Mouse (Mus musculus) adrenal gland, adult 10 weeks (tissue): ENCODE results near the gene Olfr23. TPM values are rescaled to one million over a fixed set of nuclear protein-coding genes. Genes with fewer than 3 reads are reported as not detected.

Experiments used
- polyA plus RNA-seq: library from polyadenylated mRNA; stranded (reverse); fragments of 350-450 nt; fragmentation: Illumina TruSeq; extraction: RNeasy Lipid Tissue Mini Kit (QIAGEN cat#74804); gene quantifications from one replicate; pipeline ENCODE4 v1.2.3, GENCODE M21; 2014; ENCODE audit warnings: low read depth, low replicate concordance

The Olfr23 gene
- polyA plus RNA-seq = not detected

DNA sequence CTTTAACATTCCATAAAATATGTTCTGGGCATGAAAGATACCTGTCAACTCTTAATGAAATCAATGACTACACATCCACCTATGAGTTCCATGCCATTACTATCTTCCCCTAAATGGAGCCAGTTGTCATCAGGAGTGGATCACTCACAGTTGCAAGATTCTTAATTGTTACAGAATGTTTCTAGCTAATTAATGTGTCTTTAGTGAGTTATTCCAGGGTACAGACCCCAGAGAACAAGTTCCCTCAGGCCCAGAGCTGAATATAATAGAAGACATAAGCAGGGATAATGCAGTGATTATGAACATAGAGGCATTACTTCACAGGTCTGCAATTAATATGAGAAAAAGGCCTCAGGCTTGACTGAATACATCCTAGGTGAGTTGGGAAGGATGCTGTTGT, at the start of gene Olfr23:
Gene Olfr23 (plus strand): TSS at position 301 of the 400 bp plus-strand sequence.

DNA sequence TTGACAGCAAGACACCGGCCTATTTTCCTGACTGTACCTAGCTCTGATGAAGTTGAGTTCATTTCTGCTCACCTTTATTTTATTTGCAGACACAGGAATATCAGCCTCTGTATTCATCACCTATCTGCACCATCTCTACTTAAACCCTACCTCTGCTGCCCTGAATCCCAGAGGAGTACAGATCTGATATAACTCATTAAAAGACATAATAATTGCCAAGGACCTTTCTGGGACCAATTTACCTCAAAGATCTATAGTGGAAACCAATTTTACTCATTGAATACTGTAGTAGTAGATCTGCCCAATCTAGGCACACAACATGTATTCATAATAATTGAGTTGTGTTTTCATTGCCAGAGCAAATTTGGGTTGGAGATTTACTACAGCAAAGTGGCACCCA, 45.8 kb upstream of the Olfr23 start, which contains the start of gene Olfr394:
Gene Olfr394 (minus strand): TSS at position 101 of the 400 bp plus-strand sequence.

DNA sequence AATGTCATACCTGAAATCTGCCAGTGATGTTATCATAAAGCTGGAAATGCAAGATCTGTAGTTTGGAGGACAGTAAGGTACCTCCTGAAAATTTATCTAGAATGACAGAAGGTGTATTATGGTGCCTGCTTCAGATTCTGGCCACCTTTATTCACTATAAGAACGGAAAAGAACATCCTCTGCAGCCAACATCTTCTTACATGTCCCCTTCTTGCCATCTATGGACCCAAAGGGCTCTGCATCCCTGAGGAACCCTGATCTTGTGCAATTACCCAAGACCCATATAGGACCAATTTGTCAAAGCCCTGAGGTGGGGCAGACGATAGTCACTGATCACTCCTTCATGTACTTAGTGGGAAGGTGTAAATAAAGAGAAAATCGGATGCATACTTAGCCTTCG, 27.3 kb upstream of the Olfr23 start, which contains the start of gene Olfr395:
Gene Olfr395 (minus strand): TSS at position 101 of the 400 bp plus-strand sequence.

DNA sequence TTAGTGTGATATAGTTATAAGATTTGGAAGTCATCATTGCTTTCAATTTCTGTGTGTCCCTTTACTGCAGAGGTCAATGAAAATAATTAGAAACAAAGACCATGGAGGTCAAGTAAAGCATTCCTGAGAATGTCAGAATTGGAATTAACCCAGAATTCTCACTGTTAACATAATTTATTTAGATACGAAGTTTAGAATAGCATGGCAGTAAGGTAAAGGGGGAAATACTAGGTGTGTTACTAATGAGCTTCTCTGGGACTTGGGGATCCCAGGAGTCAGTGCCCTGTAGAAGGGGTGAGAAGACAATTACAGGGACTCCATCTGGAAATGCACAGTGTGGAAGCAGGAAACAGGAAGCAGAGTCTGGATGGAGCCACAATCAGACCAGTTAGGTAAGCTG, 24.0 kb downstream of the Olfr23 start, which contains the start of gene Olfr397:
Gene Olfr397 (plus strand): TSS at position 301 of the 400 bp plus-strand sequence.

DNA sequence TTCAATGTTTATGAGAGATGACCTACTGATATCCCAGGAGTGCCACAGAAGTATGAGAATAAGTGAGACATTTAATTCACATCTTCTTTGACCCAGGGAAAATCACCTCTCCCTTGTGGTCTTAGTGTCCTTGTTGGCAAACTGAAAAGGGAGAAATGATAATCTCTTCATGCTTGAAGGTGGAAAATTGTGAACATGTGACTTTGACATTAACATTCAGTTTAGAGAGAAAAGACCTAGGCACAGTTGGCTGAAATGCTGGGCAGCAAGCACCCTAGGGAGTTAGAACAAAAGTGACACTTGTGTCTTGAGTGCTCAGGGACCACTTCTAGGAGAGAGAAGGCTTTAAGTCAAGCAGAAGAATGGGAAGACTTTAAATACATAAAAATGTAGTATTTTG, 53.8 kb downstream of the Olfr23 start, which contains the start of gene Olfr398:
Gene Olfr398 (minus strand): TSS at position 101 of the 400 bp plus-strand sequence.

Other genes with a start within 250 kb of the Olfr23 start
- gene Zfp735, start 247.9 kb upstream of the Olfr23 start, polyA plus RNA-seq = not detected
- gene Olfr389, start 156.0 kb upstream of the Olfr23 start, polyA plus RNA-seq = not detected
- not detected for gene Olfr390, start 153.7 kb upstream of the Olfr23 start, polyA plus RNA-seq
- gene Olfr391-ps, start 133.6 kb upstream of the Olfr23 start, polyA plus RNA-seq = not detected
- gene Olfr392, start 119.6 kb upstream of the Olfr23 start, polyA plus RNA-seq = not detected
- not detected for gene Olfr393, start 85.2 kb upstream of the Olfr23 start, polyA plus RNA-seq
- not detected for gene Olfr394, start 45.9 kb upstream of the Olfr23 start, polyA plus RNA-seq
- gene Olfr395, start 27.4 kb upstream of the Olfr23 start, polyA plus RNA-seq = not detected
- not detected for gene Olfr397, start 24.1 kb downstream of the Olfr23 start, polyA plus RNA-seq
- gene Olfr398, start 53.7 kb downstream of the Olfr23 start, polyA plus RNA-seq = not detected
- gene Olfr139, start 119.9 kb downstream of the Olfr23 start, polyA plus RNA-seq = not detected
- gene Olfr399, start 119.9 kb downstream of the Olfr23 start, polyA plus RNA-seq = not detected
- not detected for gene Zfp616, start 133.3 kb downstream of the Olfr23 start, polyA plus RNA-seq
- gene Olfr401, start 177.0 kb downstream of the Olfr23 start, polyA plus RNA-seq = not detected
- gene Olfr402, start 216.9 kb downstream of the Olfr23 start, polyA plus RNA-seq = not detected
- not detected for gene Olfr403, start 249.6 kb downstream of the Olfr23 start, polyA plus RNA-seq